Mouse (Mus musculus) limb, embryonic 11.5 days (tissue): ENCODE results near the gene Cdcp1. TPM values are rescaled to one million over a fixed set of nuclear protein-coding genes. Genes with fewer than 3 reads are reported as not detected.

ENCODE experiments used
- ATAC-seq: fragments of 200-750 bp; cut with Nextera tagmentation; 2 replicates; pipeline ENCODE4 v1.8.0; 2017; ENCODE audit warnings: low read depth; ENCODE audit not compliant: insufficient number of reproducible peaks, low FRiP score, low TSS enrichment
- DNase-seq: peaks from one replicate; pipeline ENCODE4 v3.0.0-alpha.2; 2015; ENCODE audit warnings: low spot score
- H3K27ac ChIP-seq: fragments of 300-500 bp; sonication (generic); replicated peaks from 2 replicates; pipeline ENCODE4 v1.5.1; 2014; ENCODE audit warnings: low read depth, mild to moderate bottlenecking, low read length
- H3K27me3 ChIP-seq: fragments of 300-500 bp; sonication (generic); 2 replicates; pipeline ENCODE4 v1.6.1; 2014; ENCODE audit warnings: mild to moderate bottlenecking, low read length, mixed read lengths; ENCODE audit not compliant: control insufficient read depth, insufficient read depth
- H3K36me3 ChIP-seq: fragments of 300-500 bp; sonication (generic); 2 replicates; pipeline ENCODE4 v1.6.1; 2014; ENCODE audit warnings: mild to moderate bottlenecking, low read length, moderate library complexity, mixed read lengths; ENCODE audit not compliant: control insufficient read depth, insufficient read depth
- H3K4me1 ChIP-seq: fragments of 300-500 bp; sonication (generic); 2 replicates; pipeline ENCODE4 v1.6.1; 2014; ENCODE audit warnings: low read length, mixed read lengths; ENCODE audit not compliant: control insufficient read depth, insufficient read depth
- H3K4me2 ChIP-seq: fragments of 300-500 bp; sonication (generic); 2 replicates; pipeline ENCODE4 v1.6.1; 2014; ENCODE audit warnings: low read depth, mild to moderate bottlenecking, moderate library complexity; ENCODE audit not compliant: severe bottlenecking
- H3K4me3 ChIP-seq: fragments of 300-500 bp; sonication (generic); 2 replicates; pipeline ENCODE4 v1.5.1; 2014; ENCODE audit warnings: low read depth, low read length
- H3K9ac ChIP-seq: fragments of 300-500 bp; sonication (generic); 2 replicates; pipeline ENCODE4 v1.6.1; 2014; ENCODE audit warnings: mild to moderate bottlenecking, low read length
- H3K9me3 ChIP-seq: fragments of 300-500 bp; sonication (generic); 2 replicates; pipeline ENCODE4 v1.6.1; 2016; ENCODE audit warnings: low read length; ENCODE audit not compliant: control insufficient read depth
- WGBS: fragments of 180-500 bp; shearing (Covaris S2); extraction: QIAGEN DNeasy Blood & Tissue Kit; methylation state at CpG from one replicate; pipeline ENCODE4 v1.1.7; 2014; 5-methylcytosine and 5-hydroxymethylcytosine counted together
- polyA plus RNA-seq: library from polyadenylated mRNA; unstranded; fragments of >200 nt; fragmentation: Nextera tagmentation; extraction: Ambion mirVana; gene quantifications from 2 replicates; pipeline ENCODE4 v1.2.1, GENCODE M21; 2014

The Cdcp1 gene
- polyA plus RNA-seq, 1 experiment from 2014 or later, result 2.5 TPM

GRCm38 (mm10) chr9:123127663-123128062, 88.2 kb downstream of the Cdcp1 start:
- Histone ChIP-seq H3K27me3 (no peaks in the 10 kb centered on the region), H3K27ac (no peak overlapping the region), H3K9ac (no peak overlapping the region), H3K36me3 (peaks cover 28% of the 10 kb centered on the region), H3K9me3 (no peaks in the 10 kb centered on the region), H3K4me3 (no peak overlapping the region), H3K4me1 (no peaks in the 10 kb centered on the region), H3K4me2 (no peak overlapping the region)
- ATAC-seq (no peak), DNase-seq (no peak)
- 97% methylated on average over 6 of the region's 6 CpGs for WGBS

GRCm38 (mm10) chr9:123124413-123124981, 91.3 kb downstream of the Cdcp1 start:
- H3K4me1 ChIP-seq, result no peaks in the 10 kb centered on the region
- H3K9me3 ChIP-seq, result no peaks in the 10 kb centered on the region
- DNase-seq (no peak), ATAC-seq (no peak)
- no peaks in the 10 kb centered on the region for H3K27me3 ChIP-seq
- no peak overlapping the region for H3K4me3 ChIP-seq
- 95% methylated on average over 2 of the region's 2 CpGs for WGBS
- H3K36me3 ChIP-seq, result peaks cover 15% of the 10 kb centered on the region; the same call in 1 of the 2 replicates
- H3K27ac ChIP-seq, result no peak overlapping the region
- no peak overlapping the region for H3K9ac ChIP-seq
- no peak overlapping the region for H3K4me2 ChIP-seq

GRCm38 (mm10) chr9:123123571-123124412, 92.0 kb downstream of the Cdcp1 start:
- no peak overlapping the region for H3K4me3 ChIP-seq
- H3K27ac ChIP-seq, result no peak overlapping the region
- H3K9me3 ChIP-seq, result no peaks in the 10 kb centered on the region
- H3K4me1 ChIP-seq, result no peaks in the 10 kb centered on the region
- H3K4me2 ChIP-seq, result no peak overlapping the region
- WGBS, result 95% methylated on average over 6 of the region's 6 CpGs
- H3K36me3 ChIP-seq, result peaks cover 18% of the 10 kb centered on the region; the same call in 1 of the 2 replicates
- H3K9ac ChIP-seq, result no peak overlapping the region
- no peak for ATAC-seq
- no peaks in the 10 kb centered on the region for H3K27me3 ChIP-seq
- no peak for DNase-seq

- 90% methylated on average over 3 of the region's 3 CpGs for WGBS
- Histone ChIP-seq H3K4me3 (no peak overlapping the region), H3K9ac (no peak overlapping the region), H3K9me3 (no peaks in the 10 kb centered on the region), H3K36me3 (peaks cover 18% of the 10 kb centered on the region; the same call in 1 of the 2 replicates), H3K4me2 (no peak overlapping the region), H3K27ac (no peak overlapping the region), H3K4me1 (no peaks in the 10 kb centered on the region), H3K27me3 (no peaks in the 10 kb centered on the region)
- no peak for DNase-seq
- ATAC-seq, result no peak
These were observed 92.8 kb downstream of the Cdcp1 start for GRCm38 (mm10) chr9:123123017-123123416.

Other genes starting within 250 kb of the Cdcp1 start
- 12.5 TPM in 2 replicates for gene Tmem42, start 194.7 kb downstream of the Cdcp1 start, polyA plus RNA-seq
- gene Tgm4, start 181.3 kb downstream of the Cdcp1 start, polyA plus RNA-seq, result 0.41 and 0.43 TPM in 2 replicates
- 47.5 and 51.8 TPM in 2 replicates for gene Zdhhc3, start 102.8 kb downstream of the Cdcp1 start, polyA plus RNA-seq
- gene Exosc7, start 102.8 kb downstream of the Cdcp1 start, polyA plus RNA-seq, result 104 and 109 TPM in 2 replicates
- not detected in 2 replicates for gene Clec3b, start 65.1 kb downstream of the Cdcp1 start, polyA plus RNA-seq
- 4.4 and 5.4 TPM in 2 replicates for gene Tmem158, start 44.7 kb upstream of the Cdcp1 start, polyA plus RNA-seq
- 934 and 1,018 TPM in 2 replicates for gene Lars2, start 150.9 kb upstream of the Cdcp1 start, polyA plus RNA-seq